Mouse (Mus musculus): Measurements from ENCODE around the gene Slc8a2. TPM values are rescaled to one million over a fixed set of nuclear protein-coding genes. Genes with fewer than 3 reads are reported as not detected.

The Slc8a2 gene
- total and polyA plus RNA-seq, 3 experiments: 0.04 to 0.10 TPM; not detected in 1

DNA sequence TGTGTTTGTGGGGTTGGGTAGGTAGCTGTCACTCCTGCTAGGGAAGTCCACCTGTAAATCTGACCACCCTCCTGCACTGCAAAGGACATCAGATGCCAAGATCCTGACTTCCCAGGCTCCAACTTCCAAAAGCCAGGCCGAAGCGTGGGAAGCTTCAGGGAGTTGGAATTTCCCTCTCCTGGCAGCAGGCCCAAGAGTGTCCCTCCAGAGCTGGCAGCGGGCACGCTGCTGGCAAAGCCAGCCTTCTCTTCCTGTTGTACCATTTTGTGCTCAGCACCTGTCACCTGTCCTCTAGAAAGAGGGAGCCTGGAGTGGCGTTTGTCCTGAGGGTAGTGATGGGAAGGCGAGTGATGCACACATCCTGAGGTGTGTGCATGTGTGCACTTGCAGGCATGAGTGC, 1.3 kb upstream of the Slc8a2 start:
- dilution Hi-C loops (cut with MboI; ENCODE audit: extremely low pct_ligation_motif_present, extremely low pct_unique_long_range_greater_than_20kb, low sequenced_read_pairs): no loop called here
- in situ Hi-C loops (cut with MboI; ENCODE audit: low pct_ligation_motif_present, low pct_unique_long_range_greater_than_20kb, low sequenced_read_pairs): no loop called here
- Histone ChIP-seq H3K27me3 (replicated peaks) (no peaks in the 10 kb centered on the region), H3K9me3 (replicated peaks; ENCODE audit: low read length) (no peaks in the 10 kb centered on the region), H3K4me1 (ENCODE audit: control insufficient read depth in 1 of 2, insufficient read depth in 2 of 2) (peaks cover 11 to 43% of the 10 kb centered on the region in 2 experiments), H3K27ac (ENCODE audit: insufficient read depth, low read depth) (no peak overlapping the region), H3K9ac (ENCODE audit: insufficient read depth, low read depth) (no peak overlapping the region), H3K79me2 (replicated peaks; ENCODE audit: control insufficient read depth, extremely low read depth, insufficient read depth, poor library complexity, severe bottlenecking) (no peaks in the 10 kb centered on the region), H3K4me3 (replicated peaks in 1 of 3; ENCODE audit: low read depth in 2 of 3, low read length in 2 of 3, poor library complexity in 1 of 3) (no peak overlapping the region), H3K4me2 (ENCODE audit: insufficient read depth, low read depth, poor library complexity, severe bottlenecking) (no peak overlapping the region), H3K36me3 (replicated peaks in 1 of 2; ENCODE audit: control insufficient read depth in 1 of 2, insufficient read depth in 1 of 2, low read length in 1 of 2) (peaks cover 8 to 60% of the 10 kb centered on the region in 2 experiments)
- DNase-seq (ENCODE audit: extremely low read depth): no peak
- TF ChIP-seq RCOR1 (conservative IDR thresholded peaks at IDR 0.05; ENCODE audit: low read depth, low read length): no peak
- no peak for TF ChIP-seq CTCF (conservative IDR thresholded peaks at IDR 0.05 in 1 of 2, IDR thresholded peaks at IDR 0.05 in 1 of 2; ENCODE audit: low read depth in 2 of 2, low read length in 2 of 2)
- no peak for TF ChIP-seq UBTF (IDR thresholded peaks at IDR 0.05; ENCODE audit: low read depth, low read length)
- TF ChIP-seq GABPA (IDR thresholded peaks at IDR 0.05; ENCODE audit: insufficient replicate concordance, low read depth, low read length): no peak
- TF ChIP-seq HCFC1 (IDR thresholded peaks at IDR 0.05; ENCODE audit: low read depth, low read length): no peak
- TF ChIP-seq JUN (IDR thresholded peaks at IDR 0.05; ENCODE audit: insufficient read depth, low read depth, low read length): no peak
- TF ChIP-seq ZC3H11A (IDR thresholded peaks at IDR 0.05; ENCODE audit: low read depth, low read length): no peak
- no peak for TF ChIP-seq BHLHE40 (IDR thresholded peaks at IDR 0.05; ENCODE audit: low read depth, low read length)
- no peak for TF ChIP-seq SIN3A (IDR thresholded peaks at IDR 0.05; ENCODE audit: low read length)
- no peak for TF ChIP-seq USF1 (IDR thresholded peaks at IDR 0.05; ENCODE audit: low read depth, low read length)
- no peak for TF ChIP-seq E2F4 (IDR thresholded peaks at IDR 0.05; ENCODE audit: insufficient replicate concordance, low read depth, low read length)
- TF ChIP-seq ELF1 (IDR thresholded peaks at IDR 0.05; ENCODE audit: low read depth, low read length): no peak
- no peak for TF ChIP-seq MAFK (IDR thresholded peaks at IDR 0.05; ENCODE audit: insufficient replicate concordance, low read length)
- TF ChIP-seq JUND (conservative IDR thresholded peaks at IDR 0.05; ENCODE audit: low read depth, low read length): no peak
- TF ChIP-seq TBP (conservative IDR thresholded peaks at IDR 0.05; ENCODE audit: low read depth, low read length): no peak
- TF ChIP-seq NRF1 (IDR thresholded peaks at IDR 0.05; ENCODE audit: low read depth, low read length): no peak
- TF ChIP-seq NELFE (IDR thresholded peaks at IDR 0.05; ENCODE audit: low read depth, low read length): no peak
- no peak for TF ChIP-seq MXI1 (IDR thresholded peaks at IDR 0.05; ENCODE audit: low read depth, low read length)
- TF ChIP-seq MAX (IDR thresholded peaks at IDR 0.05; ENCODE audit: low read length): no peak
- no peak for TF ChIP-seq ZKSCAN1 (IDR thresholded peaks at IDR 0.05; ENCODE audit: borderline replicate concordance, low read depth, low read length)

GRCm38 (mm10) chr7:16128899-16129298, 727 bp upstream of the Slc8a2 start:
- TF ChIP-seq TCF12 (IDR thresholded peaks at IDR 0.05; ENCODE audit: low read depth, low read length) (no peak), PAX5 (IDR thresholded peaks at IDR 0.05; ENCODE audit: low read length) (no peak), NRF1 (IDR thresholded peaks at IDR 0.05; ENCODE audit: low read depth, low read length) (no peak), JUN (IDR thresholded peaks at IDR 0.05; ENCODE audit: insufficient read depth, low read depth, low read length) (no peak), ETS1 (conservative IDR thresholded peaks at IDR 0.05; ENCODE audit: low read depth, low read length) (no peak), MAFK (IDR thresholded peaks at IDR 0.05; ENCODE audit: insufficient replicate concordance, low read length) (no peak), RCOR1 (conservative IDR thresholded peaks at IDR 0.05; ENCODE audit: low read depth, low read length) (no peak), GABPA (IDR thresholded peaks at IDR 0.05; ENCODE audit: insufficient replicate concordance, low read depth, low read length) (no peak), SIN3A (IDR thresholded peaks at IDR 0.05; ENCODE audit: low read length) (no peak), ZNF384 (IDR thresholded peaks at IDR 0.05; ENCODE audit: low read depth, low read length) (no peak), MAZ (IDR thresholded peaks at IDR 0.05; ENCODE audit: low read depth, low read length) (no peak), MYC (IDR thresholded peaks at IDR 0.05; ENCODE audit: low read depth, low read length) (no peak), JUND (conservative IDR thresholded peaks at IDR 0.05; ENCODE audit: low read depth, low read length) (no peak), ZKSCAN1 (IDR thresholded peaks at IDR 0.05; ENCODE audit: borderline replicate concordance, low read depth, low read length) (no peak)
- Histone ChIP-seq H3K9me3 (replicated peaks; ENCODE audit: low read length) (no peaks in the 10 kb centered on the region), H3K27ac (ENCODE audit: insufficient read depth, low read depth) (no peak overlapping the region), H3K36me3 (replicated peaks in 1 of 2; ENCODE audit: control insufficient read depth in 1 of 2, insufficient read depth in 1 of 2, low read length in 1 of 2) (peaks cover 8 to 55% of the 10 kb centered on the region in 2 experiments), H3K79me2 (replicated peaks; ENCODE audit: control insufficient read depth, extremely low read depth, insufficient read depth, poor library complexity, severe bottlenecking) (no peaks in the 10 kb centered on the region), H3K4me1 (ENCODE audit: control insufficient read depth in 1 of 2, insufficient read depth in 2 of 2) (peaks cover 15 to 49% of the 10 kb centered on the region in 2 experiments), H3K4me3 (replicated peaks in 1 of 3; ENCODE audit: low read depth in 2 of 3, low read length in 2 of 3, poor library complexity in 1 of 3) (no peak overlapping the region), H3K4me2 (ENCODE audit: insufficient read depth, low read depth, poor library complexity, severe bottlenecking) (no peak overlapping the region), H3K27me3 (replicated peaks) (no peaks in the 10 kb centered on the region), H3K9ac (ENCODE audit: insufficient read depth, low read depth) (no peak overlapping the region)
- in situ Hi-C loops (cut with MboI; ENCODE audit: low pct_ligation_motif_present, low pct_unique_long_range_greater_than_20kb, low sequenced_read_pairs) (no loop called here), dilution Hi-C loops (cut with MboI; ENCODE audit: extremely low pct_ligation_motif_present, extremely low pct_unique_long_range_greater_than_20kb, low sequenced_read_pairs) (no loop called here)
- DNase-seq (ENCODE audit: extremely low read depth): no peak

All from CH12.LX (cell line).